Mouse (Mus musculus): ENCODE results near the gene Xrcc1. TPM values are rescaled to one million over a fixed set of nuclear protein-coding genes. Genes with fewer than 3 reads are reported as not detected.

The Xrcc1 gene
- total and polyA plus RNA-seq, 2 experiments from 2014 or later = 41.9 to 51.8 TPM

DNA sequence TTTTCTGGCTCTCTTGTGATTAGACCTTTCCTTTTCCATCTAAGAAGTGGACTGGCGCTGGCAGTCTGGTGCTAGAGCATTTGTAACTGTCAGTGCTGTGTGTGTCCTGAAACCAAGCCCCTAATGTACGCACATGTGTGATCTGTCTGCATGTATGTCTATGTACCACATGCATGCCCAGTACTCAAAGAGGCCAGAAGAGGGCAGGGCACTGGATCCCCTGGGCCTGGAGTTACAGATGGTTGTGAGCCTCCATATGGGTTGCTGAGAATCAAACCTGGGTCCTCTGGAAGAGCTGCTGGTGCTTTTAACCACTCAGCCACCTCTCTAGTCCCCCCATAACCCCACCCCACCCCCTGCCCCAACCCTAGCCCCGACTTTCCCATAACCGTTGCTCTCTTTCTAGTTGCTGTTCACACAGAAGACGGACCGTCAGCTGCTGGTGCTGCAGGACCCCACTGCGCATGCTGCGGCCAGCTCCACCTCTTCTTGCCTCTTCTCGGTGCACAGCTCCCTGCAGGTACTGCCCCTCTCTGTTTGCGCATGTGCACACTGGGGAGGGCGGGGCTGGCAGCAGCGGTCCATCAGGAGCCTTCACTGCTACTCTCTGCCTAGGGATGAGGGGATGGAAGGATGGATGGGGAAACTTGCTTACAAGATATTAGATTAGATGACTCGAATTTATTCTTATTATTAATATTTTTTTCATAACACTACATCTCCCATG lies 73.7 kb downstream of the Xrcc1 start:
- H3K9me3 ChIP-seq (ENCODE audit: low read length) = no peaks in the 10 kb centered on the region
- DNase-seq (ENCODE audit: low spot score) (no peak), ATAC-seq (ENCODE audit: low FRiP score) (no peak)
- H3K4me1 ChIP-seq (ENCODE audit: insufficient read depth, low read length) = no peaks in the 10 kb centered on the region
- H3K9ac ChIP-seq (replicated peaks; ENCODE audit: low read length, poor library complexity, severe bottlenecking) = no peak overlapping the region
- no peak overlapping the region for H3K4me2 ChIP-seq (ENCODE audit: low read depth, low read length, poor library complexity, severe bottlenecking)
- 51% methylated on average over 13 of the region's 13 CpGs for WGBS
- no peak overlapping the region for H3K27ac ChIP-seq (ENCODE audit: low read depth, low read length)
- no peak overlapping the region for H3K4me3 ChIP-seq (ENCODE audit: low read depth, low read length)
- TF ChIP-seq CTCF (IDR thresholded peaks at IDR 0.05) = peak; percentile 29
- no peaks in the 10 kb centered on the region for H3K36me3 ChIP-seq (ENCODE audit: insufficient read depth, low read length)
- no peaks in the 10 kb centered on the region for H3K27me3 ChIP-seq (ENCODE audit: insufficient read depth, low read length)

- Histone ChIP-seq H3K4me3 (ENCODE audit: low read depth, low read length) (no peak overlapping the region), H3K27me3 (ENCODE audit: insufficient read depth, low read length) (no peaks in the 10 kb centered on the region), H3K4me2 (ENCODE audit: low read depth, low read length, poor library complexity, severe bottlenecking) (no peak overlapping the region), H3K9ac (replicated peaks; ENCODE audit: low read length, poor library complexity, severe bottlenecking) (no peak overlapping the region), H3K9me3 (ENCODE audit: low read length) (no peaks in the 10 kb centered on the region), H3K4me1 (ENCODE audit: insufficient read depth, low read length) (no peaks in the 10 kb centered on the region), H3K36me3 (ENCODE audit: insufficient read depth, low read length) (no peaks in the 10 kb centered on the region), H3K27ac (ENCODE audit: low read depth, low read length) (no peak overlapping the region)
- TF ChIP-seq CTCF (IDR thresholded peaks at IDR 0.05) = peak; percentile 42; the same call in 1 of the 2 replicates
- DNase-seq (ENCODE audit: low spot score) = no peak
- 86% methylated on average over 3 of the region's 3 CpGs for WGBS
- no peak for ATAC-seq (ENCODE audit: low FRiP score)
These were observed 75.1 kb downstream of the Xrcc1 start for GRCm38 (mm10) chr7:24621193-24621592.

DNA sequence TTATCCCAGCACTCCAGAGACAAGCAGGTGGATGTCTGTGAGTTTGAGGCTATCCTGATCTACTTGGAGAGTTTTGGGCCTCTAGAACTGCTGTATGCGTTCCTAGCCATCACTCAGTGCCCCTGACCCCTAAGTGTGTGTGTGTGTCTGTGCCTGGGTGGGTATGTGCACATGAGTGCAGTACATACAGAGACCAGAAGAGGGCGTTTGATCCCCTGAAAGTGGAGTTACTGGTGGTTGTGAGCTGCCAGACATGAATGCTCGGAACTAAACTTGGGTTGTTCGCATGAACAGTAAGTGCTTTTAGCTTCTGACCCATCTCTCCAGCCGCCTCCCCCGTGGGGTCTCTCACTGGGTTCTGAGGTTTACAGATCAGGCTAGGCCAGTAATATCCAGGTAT lies 76.9 kb downstream of the Xrcc1 start:
- Histone ChIP-seq H3K27ac (ENCODE audit: low read depth, low read length) (no peak overlapping the region), H3K4me3 (ENCODE audit: low read depth, low read length) (no peak overlapping the region), H3K9me3 (ENCODE audit: low read length) (no peaks in the 10 kb centered on the region), H3K4me2 (ENCODE audit: low read depth, low read length, poor library complexity, severe bottlenecking) (no peak overlapping the region), H3K9ac (replicated peaks; ENCODE audit: low read length, poor library complexity, severe bottlenecking) (no peak overlapping the region), H3K36me3 (ENCODE audit: insufficient read depth, low read length) (no peaks in the 10 kb centered on the region), H3K4me1 (ENCODE audit: insufficient read depth, low read length) (no peaks in the 10 kb centered on the region), H3K27me3 (ENCODE audit: insufficient read depth, low read length) (no peaks in the 10 kb centered on the region)
- 81% methylated on average over 6 of the region's 6 CpGs for WGBS
- TF ChIP-seq CTCF (IDR thresholded peaks at IDR 0.05) = no peak
- DNase-seq (ENCODE audit: low spot score) = no peak
- no peak for ATAC-seq (ENCODE audit: low FRiP score)

Other genes starting within 250 kb of the Xrcc1 start
- 18.3 and 30.9 TPM in 2 replicates for gene Zfp61, start 245.1 kb upstream of the Xrcc1 start, total RNA-seq (2014; rRNA removed)
- 30.3 and 32.4 TPM in 2 replicates for gene Zfp61, start 245.1 kb upstream of the Xrcc1 start, polyA plus RNA-seq (2015; fragmentation: Nextera tagmentation; extraction: Ambion mirVana)
- 13.3 and 25.0 TPM in 2 replicates for gene Zfp94, start 229.6 kb upstream of the Xrcc1 start, total RNA-seq (2014; rRNA removed)
- 17.4 and 22.9 TPM in 2 replicates for gene Zfp94, start 229.6 kb upstream of the Xrcc1 start, polyA plus RNA-seq (2015; fragmentation: Nextera tagmentation; extraction: Ambion mirVana)
- gene Tescl, start 212.4 kb upstream of the Xrcc1 start, total RNA-seq (2014; rRNA removed) = not detected in 2 replicates
- gene Tescl, start 212.4 kb upstream of the Xrcc1 start, polyA plus RNA-seq (2015; fragmentation: Nextera tagmentation; extraction: Ambion mirVana) = 0.19 TPM in 1 of 2 replicates, not detected in the other
- 0.44 TPM in 1 of 2 replicates, not detected in the other for gene Lypd5, start 197.1 kb upstream of the Xrcc1 start, total RNA-seq (2014; rRNA removed)
- gene Lypd5, start 197.1 kb upstream of the Xrcc1 start, polyA plus RNA-seq (2015; fragmentation: Nextera tagmentation; extraction: Ambion mirVana) = not detected in 2 replicates
- 0.27 and 2.5 TPM in 2 replicates for gene Kcnn4, start 176.0 kb upstream of the Xrcc1 start, total RNA-seq (2014; rRNA removed)
- gene Kcnn4, start 176.0 kb upstream of the Xrcc1 start, polyA plus RNA-seq (2015; fragmentation: Nextera tagmentation; extraction: Ambion mirVana) = 0.81 and 1.1 TPM in 2 replicates
- 34.2 and 50.0 TPM in 2 replicates for gene Smg9, start 146.7 kb upstream of the Xrcc1 start, total RNA-seq (2014; rRNA removed)
- 28.7 and 30.1 TPM in 2 replicates for gene Smg9, start 146.7 kb upstream of the Xrcc1 start, polyA plus RNA-seq (2015; fragmentation: Nextera tagmentation; extraction: Ambion mirVana)
- gene Irgc1, start 94.0 kb upstream of the Xrcc1 start, total RNA-seq (2014; rRNA removed) = not detected in 2 replicates
- not detected in 2 replicates for gene Irgc1, start 94.0 kb upstream of the Xrcc1 start, polyA plus RNA-seq (2015; fragmentation: Nextera tagmentation; extraction: Ambion mirVana)
- 1.4 and 3.7 TPM in 2 replicates for gene Plaur, start 83.8 kb upstream of the Xrcc1 start, total RNA-seq (2014; rRNA removed)
- 0.93 and 1.1 TPM in 2 replicates for gene Plaur, start 83.8 kb upstream of the Xrcc1 start, polyA plus RNA-seq (2015; fragmentation: Nextera tagmentation; extraction: Ambion mirVana)
- gene Cadm4, start 64.3 kb upstream of the Xrcc1 start, total RNA-seq (2014; rRNA removed) = 342 and 354 TPM in 2 replicates
- 82.0 and 88.1 TPM in 2 replicates for gene Cadm4, start 64.3 kb upstream of the Xrcc1 start, polyA plus RNA-seq (2015; fragmentation: Nextera tagmentation; extraction: Ambion mirVana)
- gene Zfp428, start 39.3 kb upstream of the Xrcc1 start, total RNA-seq (2014; rRNA removed) = 209 and 214 TPM in 2 replicates
- 297 and 314 TPM in 2 replicates for gene Zfp428, start 39.3 kb upstream of the Xrcc1 start, polyA plus RNA-seq (2015; fragmentation: Nextera tagmentation; extraction: Ambion mirVana)
- gene AC161166.1, start 33.8 kb upstream of the Xrcc1 start, total RNA-seq (2014; rRNA removed) = not detected in 2 replicates
- gene AC161166.1, start 33.8 kb upstream of the Xrcc1 start, polyA plus RNA-seq (2015; fragmentation: Nextera tagmentation; extraction: Ambion mirVana) = 0.47 and 0.78 TPM in 2 replicates
- gene Irgq, start 15.6 kb upstream of the Xrcc1 start, total RNA-seq (2014; rRNA removed) = 115 and 119 TPM in 2 replicates
- 21.8 and 23.9 TPM in 2 replicates for gene Irgq, start 15.6 kb upstream of the Xrcc1 start, polyA plus RNA-seq (2015; fragmentation: Nextera tagmentation; extraction: Ambion mirVana)
- gene Pinlyp, start 171 bp upstream of the Xrcc1 start, total RNA-seq (2014; rRNA removed) = not detected in 2 replicates
- gene Pinlyp, start 171 bp upstream of the Xrcc1 start, polyA plus RNA-seq (2015; fragmentation: Nextera tagmentation; extraction: Ambion mirVana) = not detected in 2 replicates
- 32.2 and 33.4 TPM in 2 replicates for gene Ethe1, start 41.3 kb downstream of the Xrcc1 start, total RNA-seq (2014; rRNA removed)
- 31.3 and 31.6 TPM in 2 replicates for gene Ethe1, start 41.3 kb downstream of the Xrcc1 start, polyA plus RNA-seq (2015; fragmentation: Nextera tagmentation; extraction: Ambion mirVana)
- 2.3 and 3.2 TPM in 2 replicates for gene Zfp575, start 41.4 kb downstream of the Xrcc1 start, total RNA-seq (2014; rRNA removed)
- gene Zfp575, start 41.4 kb downstream of the Xrcc1 start, polyA plus RNA-seq (2015; fragmentation: Nextera tagmentation; extraction: Ambion mirVana) = 28.3 and 29.5 TPM in 2 replicates
- gene Phldb3, start 64.5 kb downstream of the Xrcc1 start, total RNA-seq (2014; rRNA removed) = 0.11 and 0.14 TPM in 2 replicates
- gene Phldb3, start 64.5 kb downstream of the Xrcc1 start, polyA plus RNA-seq (2015; fragmentation: Nextera tagmentation; extraction: Ambion mirVana) = not detected in 2 replicates
- gene Lypd3, start 90.3 kb downstream of the Xrcc1 start, total RNA-seq (2014; rRNA removed) = 0.99 and 1.5 TPM in 2 replicates
- gene Lypd3, start 90.3 kb downstream of the Xrcc1 start, polyA plus RNA-seq (2015; fragmentation: Nextera tagmentation; extraction: Ambion mirVana) = 1.8 and 2.2 TPM in 2 replicates
- gene Tex101, start 130.4 kb downstream of the Xrcc1 start, total RNA-seq (2014; rRNA removed) = not detected in 2 replicates
- not detected in 2 replicates for gene Tex101, start 130.4 kb downstream of the Xrcc1 start, polyA plus RNA-seq (2015; fragmentation: Nextera tagmentation; extraction: Ambion mirVana)
- not detected in 2 replicates for gene BC049730, start 163.0 kb downstream of the Xrcc1 start, total RNA-seq (2014; rRNA removed)
- not detected in 2 replicates for gene BC049730, start 163.0 kb downstream of the Xrcc1 start, polyA plus RNA-seq (2015; fragmentation: Nextera tagmentation; extraction: Ambion mirVana)
- not detected in 2 replicates for gene Gm4763, start 180.6 kb downstream of the Xrcc1 start, total RNA-seq (2014; rRNA removed)
- gene Gm4763, start 180.6 kb downstream of the Xrcc1 start, polyA plus RNA-seq (2015; fragmentation: Nextera tagmentation; extraction: Ambion mirVana) = not detected in 2 replicates
- gene Cd177, start 214.0 kb downstream of the Xrcc1 start, total RNA-seq (2014; rRNA removed) = 0.16 and 1.0 TPM in 2 replicates
- 0.37 and 0.47 TPM in 2 replicates for gene Cd177, start 214.0 kb downstream of the Xrcc1 start, polyA plus RNA-seq (2015; fragmentation: Nextera tagmentation; extraction: Ambion mirVana)
- gene Ceacam10, start 230.9 kb downstream of the Xrcc1 start, total RNA-seq (2014; rRNA removed) = 0.33 TPM in 1 of 2 replicates, not detected in the other
- gene Ceacam10, start 230.9 kb downstream of the Xrcc1 start, polyA plus RNA-seq (2015; fragmentation: Nextera tagmentation; extraction: Ambion mirVana) = 0.43 and 0.63 TPM in 2 replicates